Mouse (Mus musculus) thymus, adult 2 months (tissue): Measurements from ENCODE around the gene Rab17.

Source experiments
- CTCF ChIP-seq: fragments of 200-500 bp; IDR thresholded peaks from 2 replicates; pipeline ENCODE4 v1.5.1; 2012; ENCODE audit warnings: mild to moderate bottlenecking, control low read depth, low read length, moderate library complexity, borderline replicate concordance; ENCODE audit not compliant: control insufficient read depth, poor library complexity, insufficient read depth; ENCODE audit errors: extremely low read depth
- POLR2A ChIP-seq: fragments of 200-500 bp; IDR thresholded peaks from 2 replicates; pipeline ENCODE4 v1.6.1; 2012; ENCODE audit warnings: mild to moderate bottlenecking, low read length, control low read depth, moderate library complexity; ENCODE audit not compliant: control insufficient read depth, poor library complexity, insufficient read depth; ENCODE audit errors: extremely low read depth

DNA sequence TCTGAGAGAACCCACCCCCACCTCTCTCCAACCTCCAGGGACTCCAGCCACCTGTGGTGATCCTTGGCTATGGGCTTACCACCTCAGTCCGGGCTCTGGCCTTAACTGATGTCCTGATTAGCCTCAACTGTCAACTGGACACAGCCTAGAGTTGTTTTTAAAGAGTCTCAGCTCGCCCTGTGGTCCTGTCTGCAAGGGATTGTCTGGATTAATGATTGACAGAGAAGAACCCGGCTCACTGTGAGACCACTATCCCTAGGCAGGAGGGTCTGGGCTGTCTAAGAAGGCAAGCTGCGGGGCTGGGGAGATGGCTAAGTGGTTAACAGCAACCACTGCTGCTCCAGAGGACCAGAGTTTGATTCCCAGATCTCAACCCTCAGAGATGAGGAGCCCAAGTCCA lies 6.9 kb downstream of the Rab17 start:
- TF ChIP-seq CTCF (no peak), POLR2A (no peak)
